Mouse (Mus musculus): Measurements from ENCODE around the gene Ppt2. TPM values are rescaled to one million over a fixed set of nuclear protein-coding genes. Genes with fewer than 3 reads are reported as not detected.

The Ppt2 gene
- polyA plus RNA-seq, 1 experiment from 2014 or later, result 24.9 TPM

- peak overlapping the region; percentile 94 for H3K4me2 ChIP-seq (replicated peaks; ENCODE audit: low read depth, low read length)
- no peaks in the 10 kb centered on the region for H3K36me3 ChIP-seq (ENCODE audit: insufficient read depth, low read length)
- H3K4me1 ChIP-seq (ENCODE audit: insufficient read depth, low read depth, low read length), result peaks cover 30% of the 10 kb centered on the region; the same call in 1 of the 2 replicates
- peak overlapping the region; percentile 50; the same call in 1 of the 2 replicates for H3K4me3 ChIP-seq (ENCODE audit: low read depth, low read length)
- peak overlapping the region; percentile 89 for H3K27ac ChIP-seq (ENCODE audit: low read length)
- DNase-seq (ENCODE audit: low spot score) (no peak), ATAC-seq (no peak)
- H3K9ac ChIP-seq (replicated peaks; ENCODE audit: low read depth), result peak overlapping the region; percentile 8; the same call in 1 of the 2 replicates
- WGBS, result 23% methylated on average over 32 of the region's 32 CpGs
- no peaks in the 10 kb centered on the region for H3K27me3 ChIP-seq (replicated peaks; ENCODE audit: insufficient read depth, low read length)
- no peaks in the 10 kb centered on the region for H3K9me3 ChIP-seq (ENCODE audit: low read length)
- TF ChIP-seq EP300 (IDR thresholded peaks at IDR 0.05), result no peak
- no peak for TF ChIP-seq CTCF (IDR thresholded peaks at IDR 0.05)
Measured at GRCm38 (mm10) chr17:34585877-34586771, 42.2 kb downstream of the Ppt2 start.

- no peak overlapping the region for H3K4me3 ChIP-seq (ENCODE audit: low read depth, low read length)
- TF ChIP-seq EP300 (IDR thresholded peaks at IDR 0.05), result no peak
- no peaks in the 10 kb centered on the region for H3K36me3 ChIP-seq (ENCODE audit: insufficient read depth, low read length)
- no peak overlapping the region for H3K27ac ChIP-seq (ENCODE audit: low read length)
- no peaks in the 10 kb centered on the region for H3K27me3 ChIP-seq (replicated peaks; ENCODE audit: insufficient read depth, low read length)
- WGBS, result 90% methylated on average over 8 of the region's 8 CpGs
- H3K4me1 ChIP-seq (ENCODE audit: insufficient read depth, low read depth, low read length), result peaks cover 22% of the 10 kb centered on the region; the same call in 1 of the 2 replicates
- ATAC-seq, result no peak
- H3K4me2 ChIP-seq (replicated peaks; ENCODE audit: low read depth, low read length), result no peak overlapping the region
- no peaks in the 10 kb centered on the region for H3K9me3 ChIP-seq (ENCODE audit: low read length)
- no peak for DNase-seq (ENCODE audit: low spot score)
- no peak overlapping the region for H3K9ac ChIP-seq (replicated peaks; ENCODE audit: low read depth)
Measured at GRCm38 (mm10) chr17:34585121-34585520, 43.2 kb downstream of the Ppt2 start.

- Histone ChIP-seq H3K27ac (ENCODE audit: low read length) (no peak overlapping the region), H3K4me3 (ENCODE audit: low read depth, low read length) (no peak overlapping the region), H3K4me2 (replicated peaks; ENCODE audit: low read depth, low read length) (no peak overlapping the region), H3K36me3 (ENCODE audit: insufficient read depth, low read length) (no peaks in the 10 kb centered on the region), H3K27me3 (replicated peaks; ENCODE audit: insufficient read depth, low read length) (no peaks in the 10 kb centered on the region), H3K9me3 (ENCODE audit: low read length) (no peaks in the 10 kb centered on the region), H3K9ac (replicated peaks; ENCODE audit: low read depth) (no peak overlapping the region), H3K4me1 (ENCODE audit: insufficient read depth, low read depth, low read length) (peaks cover 13% of the 10 kb centered on the region; the same call in 1 of the 2 replicates)
- DNase-seq (ENCODE audit: low spot score) (no peak), ATAC-seq (no peak)
- no peak for TF ChIP-seq CTCF (IDR thresholded peaks at IDR 0.05)
- TF ChIP-seq EP300 (IDR thresholded peaks at IDR 0.05), result no peak
- WGBS, result 97% methylated on average over 8 of the region's 8 CpGs
Measured at GRCm38 (mm10) chr17:34583819-34584218, 44.5 kb downstream of the Ppt2 start.

GRCm38 (mm10) chr17:34583397-34583796 lies 44.9 kb downstream of the Ppt2 start:
- H3K4me3 ChIP-seq (ENCODE audit: low read depth, low read length), result no peak overlapping the region
- no peak overlapping the region for H3K27ac ChIP-seq (ENCODE audit: low read length)
- no peaks in the 10 kb centered on the region for H3K36me3 ChIP-seq (ENCODE audit: insufficient read depth, low read length)
- 50% methylated on average over 7 of the region's 7 CpGs for WGBS
- no peaks in the 10 kb centered on the region for H3K9me3 ChIP-seq (ENCODE audit: low read length)
- TF ChIP-seq EP300 (IDR thresholded peaks at IDR 0.05) (no peak), CTCF (IDR thresholded peaks at IDR 0.05) (no peak)
- H3K27me3 ChIP-seq (replicated peaks; ENCODE audit: insufficient read depth, low read length), result no peaks in the 10 kb centered on the region
- peaks cover 8% of the 10 kb centered on the region; the same call in 1 of the 2 replicates for H3K4me1 ChIP-seq (ENCODE audit: insufficient read depth, low read depth, low read length)
- DNase-seq (ENCODE audit: low spot score) (peak; percentile 58), ATAC-seq (no peak; the same call in 1 of the 2 replicates)
- no peak overlapping the region for H3K4me2 ChIP-seq (replicated peaks; ENCODE audit: low read depth, low read length)
- H3K9ac ChIP-seq (replicated peaks; ENCODE audit: low read depth), result no peak overlapping the region

GRCm38 (mm10) chr17:34582528-34582927 lies 45.8 kb downstream of the Ppt2 start:
- Histone ChIP-seq H3K36me3 (ENCODE audit: insufficient read depth, low read length) (no peaks in the 10 kb centered on the region), H3K4me2 (replicated peaks; ENCODE audit: low read depth, low read length) (no peak overlapping the region), H3K4me1 (ENCODE audit: insufficient read depth, low read depth, low read length) (0 out of 2 replicates have a peak, but pooled peaks cover 4% of the 10 kb centered on the region), H3K9me3 (ENCODE audit: low read length) (no peaks in the 10 kb centered on the region), H3K27me3 (replicated peaks; ENCODE audit: insufficient read depth, low read length) (no peaks in the 10 kb centered on the region), H3K4me3 (ENCODE audit: low read depth, low read length) (no peak overlapping the region), H3K27ac (ENCODE audit: low read length) (no peak overlapping the region), H3K9ac (replicated peaks; ENCODE audit: low read depth) (no peak overlapping the region)
- no peak for ATAC-seq
- TF ChIP-seq CTCF (IDR thresholded peaks at IDR 0.05) (no peak), EP300 (IDR thresholded peaks at IDR 0.05) (no peak)
- 80% methylated on average over 12 of the region's 12 CpGs for WGBS
- no peak for DNase-seq (ENCODE audit: low spot score)

- Histone ChIP-seq H3K9me3 (ENCODE audit: low read length) (no peaks in the 10 kb centered on the region), H3K36me3 (ENCODE audit: insufficient read depth, low read length) (no peaks in the 10 kb centered on the region), H3K4me1 (ENCODE audit: insufficient read depth, low read depth, low read length) (no peaks in the 10 kb centered on the region), H3K4me2 (replicated peaks; ENCODE audit: low read depth, low read length) (no peak overlapping the region), H3K27ac (ENCODE audit: low read length) (no peak overlapping the region), H3K9ac (replicated peaks; ENCODE audit: low read depth) (no peak overlapping the region), H3K4me3 (ENCODE audit: low read depth, low read length) (no peak overlapping the region), H3K27me3 (replicated peaks; ENCODE audit: insufficient read depth, low read length) (no peaks in the 10 kb centered on the region)
- 91% methylated on average over 3 of the region's 3 CpGs for WGBS
- no peak for DNase-seq (ENCODE audit: low spot score)
- no peak for TF ChIP-seq CTCF (IDR thresholded peaks at IDR 0.05)
- no peak for TF ChIP-seq EP300 (IDR thresholded peaks at IDR 0.05)
- no peak for ATAC-seq
Measured at GRCm38 (mm10) chr17:34578070-34578469, 50.2 kb downstream of the Ppt2 start.
